Mouse (Mus musculus): ENCODE data around the gene Creb3l4.

GRCm38 (mm10) chr3:90264687-90265033, 21.3 kb upstream of the Creb3l4 start:
- TF ChIP-seq CTCF (IDR thresholded peaks at IDR 0.05; ENCODE audit: borderline replicate concordance, insufficient read depth, low read length) (no peak), POLR2A (IDR thresholded peaks at IDR 0.05; ENCODE audit: low read depth, low read length) (0 out of 2 replicates have a peak, but pooled peaks have one; percentile 14)
